In genomic region chr6:134515416-134515815, GRCm38 (mm10) we compare ENCODE assay signal across 13 mouse cellular contexts. TPM values are rescaled to one million over a fixed set of nuclear protein-coding genes. Genes with fewer than 3 reads are reported as not detected.
DNase-seq lines count a peak whose midpoint lies in the region; ATAC-seq and TF ChIP-seq lines count a peak whose summit lies in the region.
"Had no signal": no experiment of that assay in that cellular context is flagged by ENCODE, and none has a peak within 500 bp of the region (broad histone marks: within the 10 kb centered on the region; RNA-seq: fewer than 3 reads in every experiment).

No protein-coding gene starts in this region.

- ATAC-seq in forebrain, embryonic 14.5 days, result 0 out of 2 replicates have a peak, but pooled peaks have one; percentile 37
- no peak; the same call in 1 of the 2 replicates for ATAC-seq in forebrain, embryonic 15.5 days (replicated peaks)
- peak; percentile 79; the same call in 1 of the 2 replicates for ATAC-seq in midbrain, embryonic 11.5 days (ENCODE audit: low FRiP score)
- peak; percentile 58 for ATAC-seq in liver, embryonic 11.5 days (replicated peaks; ENCODE audit: low FRiP score)
- ATAC-seq in stomach, postnatal 0 days (ENCODE audit: low FRiP score, low TSS enrichment), result peak; percentile 99

- H3K4me2 ChIP-seq in forebrain, embryonic 14.5 days (ENCODE audit: low read length), result no peak overlapping the region
- H3K4me2 ChIP-seq in forebrain, embryonic 15.5 days (replicated peaks), result no peak overlapping the region
- no peak overlapping the region for H3K4me2 ChIP-seq in midbrain, embryonic 11.5 days
- H3K4me2 ChIP-seq in liver, embryonic 11.5 days, result no peak overlapping the region
- no peak overlapping the region for H3K4me2 ChIP-seq in stomach, postnatal 0 days (replicated peaks; ENCODE audit: low read depth)

- 49% methylated on average over 4 of the region's 4 CpGs for WGBS in forebrain, embryonic 14.5 days
- 47% methylated on average over 4 of the region's 4 CpGs for WGBS in forebrain, embryonic 15.5 days
- 67% methylated on average over 4 of the region's 4 CpGs for WGBS in midbrain, embryonic 11.5 days
- WGBS in midbrain, embryonic 10.5 days, result 73% methylated on average over 4 of the region's 4 CpGs
- WGBS in liver, embryonic 11.5 days, result 68% methylated on average over 4 of the region's 4 CpGs
- 33% methylated on average over 4 of the region's 4 CpGs for WGBS in stomach, postnatal 0 days

- no peaks in the 10 kb centered on the region for H3K9me3 ChIP-seq in forebrain, embryonic 14.5 days (replicated peaks; ENCODE audit: control insufficient read depth, low read length)
- no peaks in the 10 kb centered on the region for H3K9me3 ChIP-seq in forebrain, embryonic 15.5 days
- no peaks in the 10 kb centered on the region for H3K9me3 ChIP-seq in midbrain, embryonic 11.5 days (ENCODE audit: control insufficient read depth, low read length)
- no peaks in the 10 kb centered on the region for H3K9me3 ChIP-seq in midbrain, embryonic 10.5 days (replicated peaks)
- H3K9me3 ChIP-seq in liver, embryonic 11.5 days (ENCODE audit: control insufficient read depth, low read length), result no peaks in the 10 kb centered on the region
- no peaks in the 10 kb centered on the region for H3K9me3 ChIP-seq in stomach, postnatal 0 days (ENCODE audit: control insufficient read depth, low read length)

- TF ChIP-seq CTCF in stomach, postnatal 0 days (IDR thresholded peaks at IDR 0.05; ENCODE audit: low read depth), result no peak

- H3K36me3 ChIP-seq in forebrain, embryonic 14.5 days (ENCODE audit: control insufficient read depth, insufficient read depth, low read length), result peaks cover 6% of the 10 kb centered on the region; the same call in 1 of the 2 replicates
- H3K36me3 ChIP-seq in forebrain, embryonic 15.5 days, result 0 out of 2 replicates have a peak, but pooled peaks cover 3% of the 10 kb centered on the region
- 0 out of 2 replicates have a peak, but pooled peaks cover 2% of the 10 kb centered on the region for H3K36me3 ChIP-seq in midbrain, embryonic 11.5 days (ENCODE audit: control insufficient read depth, insufficient read depth, low read length)
- H3K36me3 ChIP-seq in midbrain, embryonic 10.5 days, result peaks cover 18% of the 10 kb centered on the region
- H3K36me3 ChIP-seq in liver, embryonic 11.5 days (ENCODE audit: control insufficient read depth, insufficient read depth, low read length), result no peaks in the 10 kb centered on the region
- peaks cover 2% of the 10 kb centered on the region; the same call in 1 of the 2 replicates for H3K36me3 ChIP-seq in stomach, postnatal 0 days (ENCODE audit: control insufficient read depth, insufficient read depth, low read length)

- H3K27ac ChIP-seq in forebrain, embryonic 14.5 days (ENCODE audit: low read depth, low read length), result no peak overlapping the region
- H3K27ac ChIP-seq in forebrain, embryonic 15.5 days (replicated peaks), result no peak overlapping the region
- no peak overlapping the region for H3K27ac ChIP-seq in midbrain, embryonic 11.5 days (ENCODE audit: low read depth, low read length)
- H3K27ac ChIP-seq in midbrain, embryonic 10.5 days (replicated peaks), result no peak overlapping the region
- H3K27ac ChIP-seq in liver, embryonic 11.5 days (ENCODE audit: low read depth, low read length), result no peak overlapping the region
- H3K27ac ChIP-seq in stomach, postnatal 0 days (replicated peaks), result no peak overlapping the region

- no peaks in the 10 kb centered on the region for H3K27me3 ChIP-seq in forebrain, embryonic 14.5 days (replicated peaks; ENCODE audit: control insufficient read depth, insufficient read depth, low read length)
- no peaks in the 10 kb centered on the region for H3K27me3 ChIP-seq in forebrain, embryonic 15.5 days
- no peaks in the 10 kb centered on the region for H3K27me3 ChIP-seq in midbrain, embryonic 11.5 days (ENCODE audit: control insufficient read depth, insufficient read depth, low read length)
- H3K27me3 ChIP-seq in midbrain, embryonic 10.5 days (ENCODE audit: low read depth, poor library complexity, severe bottlenecking), result no peaks in the 10 kb centered on the region
- no peaks in the 10 kb centered on the region for H3K27me3 ChIP-seq in liver, embryonic 11.5 days (replicated peaks; ENCODE audit: control insufficient read depth, insufficient read depth, low read length)
- H3K27me3 ChIP-seq in stomach, postnatal 0 days (ENCODE audit: control insufficient read depth, insufficient read depth, low read length), result no peaks in the 10 kb centered on the region

- no peak overlapping the region for H3K4me3 ChIP-seq in forebrain, embryonic 14.5 days (ENCODE audit: low read depth, low read length)
- no peak overlapping the region for H3K4me3 ChIP-seq in forebrain, embryonic 15.5 days
- no peak overlapping the region for H3K4me3 ChIP-seq in midbrain, embryonic 11.5 days (ENCODE audit: low read depth, low read length)
- no peak overlapping the region for H3K4me3 ChIP-seq in midbrain, embryonic 10.5 days
- no peak overlapping the region for H3K4me3 ChIP-seq in liver, embryonic 11.5 days (ENCODE audit: low read depth, low read length)
- no peak overlapping the region for H3K4me3 ChIP-seq in stomach, postnatal 0 days (ENCODE audit: low read depth, low read length)
- H3K4me3 ChIP-seq: erythroblast, embryonic 14.5 days had no signal

- H3K9ac ChIP-seq in forebrain, embryonic 14.5 days (ENCODE audit: low read length), result no peak overlapping the region
- H3K9ac ChIP-seq in forebrain, embryonic 15.5 days (replicated peaks), result no peak overlapping the region
- no peak overlapping the region for H3K9ac ChIP-seq in midbrain, embryonic 11.5 days (ENCODE audit: low read length)
- H3K9ac ChIP-seq in liver, embryonic 11.5 days (ENCODE audit: low read depth, low read length), result no peak overlapping the region
- H3K9ac ChIP-seq in stomach, postnatal 0 days (ENCODE audit: low read length), result no peak overlapping the region

- no peak for TF ChIP-seq EP300 in stomach, postnatal 0 days (optimal IDR thresholded peaks at IDR 0.05)

- H3K4me1 ChIP-seq in forebrain, embryonic 14.5 days (ENCODE audit: control insufficient read depth, insufficient read depth, low read length), result peaks cover 5% of the 10 kb centered on the region; the same call in 1 of the 2 replicates
- peaks cover 43% of the 10 kb centered on the region for H3K4me1 ChIP-seq in forebrain, embryonic 15.5 days
- no peaks in the 10 kb centered on the region; the same call in 1 of the 2 replicates for H3K4me1 ChIP-seq in midbrain, embryonic 11.5 days (ENCODE audit: control insufficient read depth, insufficient read depth, low read length)
- H3K4me1 ChIP-seq in midbrain, embryonic 10.5 days, result peaks cover 14% of the 10 kb centered on the region
- H3K4me1 ChIP-seq in liver, embryonic 11.5 days (replicated peaks; ENCODE audit: control insufficient read depth, insufficient read depth, low read length), result peaks cover 11% of the 10 kb centered on the region
- H3K4me1 ChIP-seq in stomach, postnatal 0 days (replicated peaks; ENCODE audit: control insufficient read depth, insufficient read depth), result no peaks in the 10 kb centered on the region

- no peak for DNase-seq in forebrain, embryonic 14.5 days (ENCODE audit: low spot score)
- no peak for DNase-seq in midbrain, embryonic 11.5 days (ENCODE audit: low spot score, missing footprints)
- no peak for DNase-seq in midbrain, embryonic 10.5 days (ENCODE audit: low spot score)
- no peak for DNase-seq in liver, embryonic 11.5 days (ENCODE audit: low spot score)
- DNase-seq in stomach, postnatal 0 days (ENCODE audit: low spot score), result peak; percentile 79
- DNase-seq in T-cell, adult 2 months (ENCODE audit: low spot score), result no peak
- DNase-seq in thymus, postnatal 36 days, result no peak
- DNase-seq: cerebellum, postnatal 14 days; gastrocnemius, postnatal 25 days; heart, postnatal 36 days; left cerebral cortex, postnatal 4 days had no signal

RNA-seq across cellular contexts. Expression of gene Lrp6, which starts 51.3 kb away (rescaled TPM):
- 20.9 TPM in 2 replicates for polyA plus RNA-seq in forebrain, embryonic 14.5 days (2014; fragmentation: Nextera tagmentation; extraction: Ambion mirVana)
- polyA plus RNA-seq in forebrain, embryonic 15.5 days (2015; fragmentation: Nextera tagmentation; extraction: Ambion mirVana), result 20.4 and 23.2 TPM in 2 replicates
- 25.0 and 27.5 TPM in 2 replicates for polyA plus RNA-seq in midbrain, embryonic 11.5 days (2014; fragmentation: Nextera tagmentation; extraction: Ambion mirVana)
- polyA plus RNA-seq in midbrain, embryonic 10.5 days (2016; fragmentation: Nextera tagmentation; extraction: Ambion mirVana), result 24.4 and 24.5 TPM in 2 replicates
- polyA plus RNA-seq in liver, embryonic 11.5 days (2014; fragmentation: Nextera tagmentation; extraction: Ambion mirVana), result 14.1 and 17.1 TPM in 2 replicates
- 12.1 and 12.7 TPM in 2 replicates for polyA plus RNA-seq in stomach, postnatal 0 days (2015; fragmentation: Nextera tagmentation; extraction: Ambion mirVana)
